Mouse (Mus musculus) liver, adult 2 months (tissue): Measurements from ENCODE around the gene Adarb1. TPM values are rescaled to one million over a fixed set of nuclear protein-coding genes. Genes with fewer than 3 reads are reported as not detected.

ENCODE experiments used
- DNase-seq: peaks from one replicate; pipeline ENCODE4 v3.0.0-alpha.2; 2011; ENCODE audit warnings: low read depth, low spot score; ENCODE audit errors: extremely low read depth
- H3K27ac ChIP-seq: fragments of 200-500 bp; replicated peaks from 2 replicates; pipeline ENCODE4 v1.5.1; 2012; ENCODE audit warnings: low read depth, mild to moderate bottlenecking, control low read depth, inconsistent platforms, low read length; ENCODE audit not compliant: insufficient read depth
- H3K27me3 ChIP-seq: fragments of 200-500 bp; 2 replicates; pipeline ENCODE4 v1.6.1; 2012; ENCODE audit warnings: mild to moderate bottlenecking, moderate library complexity, low read length, inconsistent platforms; ENCODE audit not compliant: control insufficient read depth, insufficient read depth
- H3K36me3 ChIP-seq: fragments of 200-500 bp; 2 replicates; pipeline ENCODE4 v1.6.1; 2012; ENCODE audit warnings: low read length, inconsistent platforms; ENCODE audit not compliant: control insufficient read depth, insufficient read depth
- H3K4me1 ChIP-seq: fragments of 200-500 bp; 2 replicates; pipeline ENCODE4 v1.6.1; 2011; ENCODE audit warnings: low read length; ENCODE audit not compliant: control insufficient read depth, insufficient read depth
- H3K4me3 ChIP-seq: fragments of 200-500 bp; 2 replicates; pipeline ENCODE4 v1.5.1; 2011; ENCODE audit warnings: low read depth, mild to moderate bottlenecking, control low read depth, low read length, moderate library complexity; ENCODE audit not compliant: insufficient read depth
- H3K79me2 ChIP-seq: fragments of 200-500 bp; 2 replicates; pipeline ENCODE4 v1.6.1; 2012; ENCODE audit warnings: inconsistent platforms, mild to moderate bottlenecking, low read length, moderate library complexity; ENCODE audit not compliant: control insufficient read depth, insufficient read depth
- H3K9ac ChIP-seq: fragments of 200-500 bp; 2 replicates; pipeline ENCODE4 v1.6.1; 2012; ENCODE audit warnings: low read depth, mild to moderate bottlenecking, control low read depth, inconsistent platforms, low read length
- CTCF ChIP-seq: fragments of 200-500 bp; IDR thresholded peaks from 2 replicates; pipeline ENCODE4 v1.5.1; 2011; ENCODE audit warnings: low read depth, low read length, control low read depth
- POLR2A ChIP-seq: fragments of 200-500 bp; IDR thresholded peaks from 2 replicates; pipeline ENCODE4 v1.6.1; 2011; ENCODE audit warnings: low read length, control low read depth; ENCODE audit not compliant: insufficient read depth; ENCODE audit errors: extremely low read depth
- WGBS: fragments of 180-500 bp; shearing (Covaris S2); methylation state at CpG from one replicate; pipeline ENCODE4 v1.1.7; 2018; 5-methylcytosine and 5-hydroxymethylcytosine counted together
- polyA plus RNA-seq: library from polyadenylated mRNA; depleted of rRNA; stranded (reverse); fragments of >200 nt; gene quantifications from 2 replicates; pipeline ENCODE4 v1.2.3, GENCODE M21; 2012
- total RNA-seq: library from RNA; depleted of rRNA; stranded (reverse); fragments of >200 nt; gene quantifications from 2 replicates; pipeline ENCODE4 v1.2.3, GENCODE M21; 2014

The Adarb1 gene
- total and polyA plus RNA-seq, 2 experiments = 4.6 to 12.2 TPM

GRCm38 (mm10) chr10:77370129-77370528 is 47.9 kb downstream of the Adarb1 start:
- TF ChIP-seq CTCF = no peak
- no peak for TF ChIP-seq POLR2A
- Histone ChIP-seq H3K27me3 (no peaks in the 10 kb centered on the region), H3K36me3 (no peaks in the 10 kb centered on the region), H3K79me2 (peaks cover 11% of the 10 kb centered on the region; the same call in 1 of the 2 replicates), H3K4me1 (peaks cover 2% of the 10 kb centered on the region; the same call in 1 of the 2 replicates), H3K27ac (no peak overlapping the region), H3K9ac (no peak overlapping the region), H3K4me3 (no peak overlapping the region)
- WGBS = 92% methylated on average over 5 of the region's 5 CpGs
- no peak for DNase-seq

DNA sequence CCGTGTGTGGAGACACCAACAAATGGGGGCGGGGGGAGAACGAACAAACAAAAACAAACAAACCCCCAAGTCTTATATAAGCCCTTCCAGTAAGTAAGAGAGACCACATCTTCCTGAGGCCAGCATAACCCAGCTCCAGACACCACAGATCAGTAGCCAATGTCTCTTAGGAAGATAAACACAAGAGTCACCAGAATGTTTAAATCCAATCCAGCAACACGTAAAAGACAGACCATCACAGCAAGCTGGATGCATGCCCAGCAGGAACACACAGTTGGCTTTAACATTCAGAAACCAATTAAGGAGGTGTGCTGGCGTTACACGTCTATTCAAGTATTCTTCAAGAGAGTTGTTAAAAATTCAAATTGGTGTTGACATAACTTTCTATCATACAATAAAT is 50.1 kb downstream of the Adarb1 start:
- H3K79me2 ChIP-seq = peaks cover 11% of the 10 kb centered on the region; the same call in 1 of the 2 replicates
- TF ChIP-seq CTCF (no peak), POLR2A (no peak)
- no peaks in the 10 kb centered on the region for H3K36me3 ChIP-seq
- H3K27ac ChIP-seq = no peak overlapping the region
- no peak for DNase-seq
- WGBS = 85% methylated on average over 6 of the region's 6 CpGs
- no peak overlapping the region for H3K9ac ChIP-seq
- peaks cover 4% of the 10 kb centered on the region; the same call in 1 of the 2 replicates for H3K4me1 ChIP-seq
- H3K4me3 ChIP-seq = no peak overlapping the region
- H3K27me3 ChIP-seq = no peaks in the 10 kb centered on the region

DNA sequence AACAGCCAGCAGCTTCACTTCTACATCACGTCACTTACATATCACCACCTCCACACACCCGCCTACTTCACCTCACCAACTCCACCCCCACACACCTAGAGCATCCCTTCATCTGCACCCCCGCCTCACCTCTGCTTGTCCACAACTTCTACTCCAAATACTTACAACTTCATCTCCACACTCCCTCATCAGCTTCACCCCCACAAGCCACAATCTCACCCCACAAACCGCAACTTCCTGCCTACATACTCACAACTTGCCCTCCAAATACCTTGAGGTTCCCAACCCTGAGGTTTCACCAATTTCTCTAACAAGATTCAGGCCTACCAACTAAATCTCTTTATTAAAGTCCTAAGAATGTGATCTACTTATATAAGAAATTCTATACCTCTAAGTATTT is 51.1 kb downstream of the Adarb1 start:
- Histone ChIP-seq H3K4me1 (peaks cover 4% of the 10 kb centered on the region; the same call in 1 of the 2 replicates), H3K36me3 (no peaks in the 10 kb centered on the region), H3K27me3 (no peaks in the 10 kb centered on the region), H3K79me2 (peaks cover 11% of the 10 kb centered on the region; the same call in 1 of the 2 replicates), H3K27ac (no peak overlapping the region), H3K9ac (no peak overlapping the region), H3K4me3 (no peak overlapping the region)
- WGBS = 94% methylated on average over 4 of the region's 4 CpGs
- TF ChIP-seq POLR2A (no peak), CTCF (no peak)
- DNase-seq = no peak

GRCm38 (mm10) chr10:77365212-77365611 is 52.9 kb downstream of the Adarb1 start:
- peaks cover 2% of the 10 kb centered on the region; the same call in 1 of the 2 replicates for H3K4me1 ChIP-seq
- H3K27ac ChIP-seq = no peak overlapping the region
- TF ChIP-seq CTCF (no peak), POLR2A (no peak)
- peaks cover 11% of the 10 kb centered on the region; the same call in 1 of the 2 replicates for H3K79me2 ChIP-seq
- DNase-seq = no peak
- no peaks in the 10 kb centered on the region for H3K27me3 ChIP-seq
- 100% methylated on average over 2 of the region's 2 CpGs for WGBS
- H3K4me3 ChIP-seq = no peak overlapping the region
- H3K36me3 ChIP-seq = no peaks in the 10 kb centered on the region
- no peak overlapping the region for H3K9ac ChIP-seq

DNA sequence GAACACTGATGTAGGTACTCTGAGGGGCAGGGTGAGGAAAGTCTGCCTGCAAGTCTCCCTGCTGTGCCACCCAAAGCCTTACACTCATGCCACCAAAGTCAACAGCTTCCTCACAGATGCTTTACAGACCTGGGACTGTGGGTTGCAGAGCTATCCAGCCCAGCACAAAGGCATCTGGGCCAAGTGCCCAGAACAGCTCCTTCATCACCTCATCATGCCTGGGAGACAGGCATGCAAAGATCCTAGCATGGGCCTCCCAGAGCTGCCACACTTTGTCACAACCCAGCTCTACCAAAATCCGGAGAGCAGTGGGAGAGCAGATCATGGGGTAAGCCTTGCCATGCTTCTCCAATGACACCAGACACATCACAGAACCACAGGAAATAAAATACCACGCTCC is 57.6 kb downstream of the Adarb1 start:
- WGBS = 78% methylated on average over 2 of the region's 2 CpGs
- Histone ChIP-seq H3K9ac (no peak overlapping the region), H3K36me3 (0 out of 2 replicates have a peak, but pooled peaks cover 2% of the 10 kb centered on the region), H3K4me1 (peaks cover 2% of the 10 kb centered on the region; the same call in 1 of the 2 replicates), H3K79me2 (peaks cover 3% of the 10 kb centered on the region; the same call in 1 of the 2 replicates), H3K4me3 (no peak overlapping the region), H3K27ac (no peak overlapping the region), H3K27me3 (no peaks in the 10 kb centered on the region)
- TF ChIP-seq CTCF = no peak
- TF ChIP-seq POLR2A = no peak
- DNase-seq = no peak

GRCm38 (mm10) chr10:77357957-77358356 is 60.1 kb downstream of the Adarb1 start:
- WGBS = 77% methylated on average over 6 of the region's 6 CpGs

More at GRCm38 (mm10) chr10:77357957-77358356, 60.1 kb downstream of the Adarb1 start:
- no peak overlapping the region for H3K4me3 ChIP-seq
- H3K27ac ChIP-seq = no peak overlapping the region
- peak; percentile 13 for DNase-seq
- TF ChIP-seq CTCF (no peak), POLR2A (no peak)
- no peaks in the 10 kb centered on the region for H3K79me2 ChIP-seq
- H3K36me3 ChIP-seq = 0 out of 2 replicates have a peak, but pooled peaks cover 2% of the 10 kb centered on the region
- H3K9ac ChIP-seq = no peak overlapping the region
- H3K4me1 ChIP-seq = no peaks in the 10 kb centered on the region
- H3K27me3 ChIP-seq = no peaks in the 10 kb centered on the region
